In the genomic region with DNA sequence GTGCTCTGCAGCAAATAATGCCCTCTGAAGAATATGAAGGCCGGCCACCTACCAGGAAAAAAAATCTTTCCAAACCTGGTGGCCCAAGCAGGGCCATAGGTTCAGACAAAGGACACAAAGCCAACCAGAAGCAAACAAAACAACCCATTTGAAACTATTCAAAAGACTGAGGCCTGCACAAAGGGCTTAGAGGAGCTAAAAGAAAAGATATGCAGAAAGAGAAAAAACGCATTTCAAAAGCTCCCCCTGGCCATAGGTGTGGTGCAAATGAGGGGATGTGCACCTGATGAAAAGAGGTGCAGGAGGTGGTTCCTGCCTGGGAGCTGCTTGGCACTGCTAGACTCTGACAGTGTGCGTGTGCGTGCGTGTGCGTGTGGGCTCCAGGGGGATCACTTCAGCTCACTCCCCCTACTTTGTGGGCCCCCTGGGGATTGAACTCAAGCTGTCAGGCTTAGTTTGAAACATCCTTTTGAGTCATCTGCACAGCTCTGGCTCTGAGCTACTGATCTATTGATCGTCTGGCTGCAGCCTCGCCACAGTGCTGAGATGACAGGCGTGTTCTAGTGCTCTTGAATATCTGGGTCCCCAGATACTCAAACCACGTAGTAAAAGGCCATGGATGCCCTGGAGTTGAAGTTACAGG, we compare ENCODE assay signal across 26 mouse cellular contexts. TPM values are rescaled to one million over a fixed set of nuclear protein-coding genes. Genes with fewer than 3 reads are reported as not detected.
DNase-seq lines count a peak whose midpoint lies in the region; ATAC-seq and TF ChIP-seq lines count a peak whose summit lies in the region.
"Had no signal": no experiment of that assay in that cellular context is flagged by ENCODE, and none has a peak within 500 bp of the region (broad histone marks: within the 10 kb centered on the region; RNA-seq: fewer than 3 reads in every experiment).

No protein-coding gene starts in this region.

- H3K36me3 ChIP-seq in heart, embryonic 13.5 days, result peaks cover 9% of the 10 kb centered on the region
- H3K36me3 ChIP-seq in testis, adult 2 months (ENCODE audit: control insufficient read depth, insufficient read depth, low read length), result no peaks in the 10 kb centered on the region
- H3K36me3 ChIP-seq in splenic B cell, adult 2 months (ENCODE audit: control insufficient read depth, insufficient read depth, low read length, poor library complexity, severe bottlenecking), result peaks cover 19% of the 10 kb centered on the region
- H3K36me3 ChIP-seq: embryonic facial prominence, embryonic 15.5 days; forebrain, embryonic 15.5 days; hindbrain, embryonic 15.5 days; limb, embryonic 12.5 days; liver, embryonic 12.5 days; midbrain, embryonic 13.5 days; neural tube, embryonic 13.5 days had no signal

- TF ChIP-seq POLR2A in testis, adult 2 months (IDR thresholded peaks at IDR 0.05; ENCODE audit: control insufficient read depth, low read depth, low read length), result no peak
- TF ChIP-seq POLR2A in brain, embryonic 14.5 days (IDR thresholded peaks at IDR 0.05; ENCODE audit: borderline replicate concordance, extremely low read depth, insufficient read depth, insufficient read length, poor library complexity, severe bottlenecking), result no peak

- H3K4me1 ChIP-seq in heart, embryonic 13.5 days, result peaks cover 50% of the 10 kb centered on the region
- peaks cover 12% of the 10 kb centered on the region for H3K4me1 ChIP-seq in testis, adult 2 months (ENCODE audit: control insufficient read depth, insufficient read depth, low read length)

- H3K9me3 ChIP-seq in heart, embryonic 13.5 days, result no peaks in the 10 kb centered on the region
- H3K9me3 ChIP-seq: embryonic facial prominence, embryonic 15.5 days; forebrain, embryonic 15.5 days; hindbrain, embryonic 15.5 days; limb, embryonic 12.5 days; liver, embryonic 12.5 days; midbrain, embryonic 13.5 days; neural tube, embryonic 13.5 days had no signal

- no peak for TF ChIP-seq CTCF in testis, adult 2 months (IDR thresholded peaks at IDR 0.05; ENCODE audit: control insufficient read depth, insufficient read depth, insufficient replicate concordance, low read depth, low read length)
- no peak for TF ChIP-seq CTCF in brain, embryonic 14.5 days (IDR thresholded peaks at IDR 0.05; ENCODE audit: borderline replicate concordance, extremely low read depth, insufficient read depth, insufficient read length)

- no peak for ATAC-seq in heart, embryonic 13.5 days (ENCODE audit: extremely low read depth, insufficient number of reproducible peaks, low FRiP score, low TSS enrichment)
- ATAC-seq in frontal cortex, adult (ENCODE audit: low TSS enrichment), result no peak
- ATAC-seq: forebrain, embryonic 15.5 days; intestine, embryonic 16.5 days; liver, embryonic 12.5 days; midbrain, embryonic 13.5 days had no signal

- H3K4me2 ChIP-seq in heart, embryonic 13.5 days, result no peak overlapping the region
- H3K4me2 ChIP-seq: embryonic facial prominence, embryonic 15.5 days; forebrain, embryonic 15.5 days; hindbrain, embryonic 15.5 days; limb, embryonic 12.5 days; liver, embryonic 12.5 days; midbrain, embryonic 13.5 days; neural tube, embryonic 13.5 days had no signal

- no peak overlapping the region for H3K4me3 ChIP-seq in heart, embryonic 13.5 days
- H3K4me3 ChIP-seq in testis, adult 2 months (ENCODE audit: control insufficient read depth, low read depth, low read length), result peak overlapping the region; percentile 90
- H3K4me3 ChIP-seq: embryonic facial prominence, embryonic 15.5 days; forebrain, embryonic 15.5 days; heart, adult 2 months; hindbrain, embryonic 15.5 days; layer of hippocampus, adult 2 months; limb, embryonic 12.5 days; liver, embryonic 12.5 days; midbrain, embryonic 13.5 days; neural tube, embryonic 13.5 days had no signal

- H3K27ac ChIP-seq in heart, embryonic 13.5 days (replicated peaks), result no peak overlapping the region
- no peak overlapping the region for H3K27ac ChIP-seq in testis, adult 2 months (ENCODE audit: control insufficient read depth, insufficient read depth, low read depth, low read length)
- H3K27ac ChIP-seq: embryonic facial prominence, embryonic 15.5 days; forebrain, embryonic 15.5 days; heart, adult 2 months; hindbrain, embryonic 15.5 days; layer of hippocampus, adult 2 months; limb, embryonic 12.5 days; liver, embryonic 12.5 days; midbrain, embryonic 13.5 days; neural tube, embryonic 13.5 days had no signal

- no peak for DNase-seq in heart, adult 11 months
- DNase-seq in testis, postnatal 14 days (ENCODE audit: low spot score), result no peak
- DNase-seq in brain, embryonic 14.5 days (ENCODE audit: low read depth), result peak; percentile 19
- DNase-seq in splenic B cell, adult 2 months (ENCODE audit: low read depth, low spot score), result peak; percentile 49
- DNase-seq in urinary bladder, postnatal 4 days (ENCODE audit: low spot score in 2 of 2), result no peak
- DNase-seq: adrenal gland, adult 8-10 months; cerebellum, adult 18-20 months; cerebellum, postnatal 14 days; gastrocnemius, postnatal 14 days; heart, adult 2 months; kidney, postnatal 25 days; lung, adult 18-20 months; lung, postnatal 10 days; thymus, postnatal 14 days had no signal

- H3K27me3 ChIP-seq in heart, embryonic 13.5 days (replicated peaks), result peaks cover 10% of the 10 kb centered on the region
- no peaks in the 10 kb centered on the region for H3K27me3 ChIP-seq in testis, adult 2 months (ENCODE audit: control insufficient read depth, insufficient read depth, low read length)
- H3K27me3 ChIP-seq in splenic B cell, adult 2 months (ENCODE audit: control insufficient read depth, insufficient read depth, low read length, poor library complexity, severe bottlenecking), result no peaks in the 10 kb centered on the region

- 56% methylated on average over 10 of the region's 10 CpGs for WGBS in heart, embryonic 13.5 days

- H3K9ac ChIP-seq in heart, embryonic 13.5 days, result peak overlapping the region; percentile 24; the same call in 1 of the 2 replicates
- H3K9ac ChIP-seq: embryonic facial prominence, embryonic 15.5 days; forebrain, embryonic 15.5 days; hindbrain, embryonic 15.5 days; limb, embryonic 12.5 days; liver, embryonic 12.5 days; midbrain, embryonic 13.5 days; neural tube, embryonic 13.5 days had no signal

RNA-seq across cellular contexts. Expression of a gene that starts 2.7 kb away (rescaled TPM):
- polyA plus RNA-seq in heart, embryonic 13.5 days (2015; fragmentation: Nextera tagmentation; extraction: Ambion mirVana), result 14.2 and 15.1 TPM in 2 replicates
- polyA plus RNA-seq in testis, adult 2 months (2012; rRNA removed), result 10.6 and 13.5 TPM in 2 replicates
- polyA plus RNA-seq in brain, embryonic 14.5 days (2012; rRNA removed), result 8.0 and 11.0 TPM in 2 replicates

RNA-seq across cellular contexts. Expression of a gene that starts 11.1 kb away (rescaled TPM):
- polyA plus RNA-seq in heart, embryonic 13.5 days (2015; fragmentation: Nextera tagmentation; extraction: Ambion mirVana), result 15.9 and 19.4 TPM in 2 replicates
- 1.1 and 1.7 TPM in 2 replicates for polyA plus RNA-seq in testis, adult 2 months (2012; rRNA removed)
- polyA plus RNA-seq in brain, embryonic 14.5 days (2012; rRNA removed), result 11.5 and 14.3 TPM in 2 replicates

Comparison
In these comparisons a context has a peak if more than half of its experiments do, and no peak if none do; other contexts are left out.
1. DNase-seq: peak in brain, embryonic 14.5 days (single experiment) and splenic B cell, adult 2 months (single experiment); none in heart, adult 11 months (single experiment), testis, postnatal 14 days (single experiment) and urinary bladder, postnatal 4 days (0 of 2).